In genomic region chr4:115978911-115979310, GRCm38 (mm10) we compare ENCODE assay signal across 14 mouse cellular contexts. TPM values are rescaled to one million over a fixed set of nuclear protein-coding genes. Genes with fewer than 3 reads are reported as not detected.
DNase-seq lines count a peak whose midpoint lies in the region; ATAC-seq lines count a peak whose summit lies in the region.
"Had no signal": no experiment of that assay in that cellular context is flagged by ENCODE, and none has a peak within 500 bp of the region (broad histone marks: within the 10 kb centered on the region; RNA-seq: fewer than 3 reads in every experiment).

No protein-coding gene starts in this region.

- no peak for ATAC-seq in heart, embryonic 14.5 days (ENCODE audit: insufficient number of reproducible peaks, insufficient read depth, low FRiP score, low read depth)
- ATAC-seq in embryonic facial prominence, embryonic 15.5 days (ENCODE audit: insufficient number of reproducible peaks, low FRiP score, low TSS enrichment, low read depth) = no peak
- ATAC-seq in hindbrain, embryonic 14.5 days (ENCODE audit: low FRiP score) = no peak
- peak; percentile 12 for ATAC-seq in midbrain, embryonic 13.5 days

- H3K9me3 ChIP-seq in heart, embryonic 14.5 days (ENCODE audit: control insufficient read depth, low read length) = no peaks in the 10 kb centered on the region
- H3K9me3 ChIP-seq in embryonic facial prominence, embryonic 15.5 days (replicated peaks) = no peaks in the 10 kb centered on the region
- no peaks in the 10 kb centered on the region for H3K9me3 ChIP-seq in hindbrain, embryonic 14.5 days (ENCODE audit: control insufficient read depth, low read length)
- no peaks in the 10 kb centered on the region for H3K9me3 ChIP-seq in midbrain, embryonic 13.5 days
- H3K9me3 ChIP-seq: liver, embryonic 15.5 days; megakaryocyte, embryonic 14.5 days had no signal

- 9% methylated on average over 4 of the region's 4 CpGs for WGBS in heart, embryonic 14.5 days
- WGBS in embryonic facial prominence, embryonic 15.5 days = 9% methylated on average over 4 of the region's 4 CpGs
- 8% methylated on average over 4 of the region's 4 CpGs for WGBS in hindbrain, embryonic 14.5 days
- 21% methylated on average over 4 of the region's 4 CpGs for WGBS in midbrain, embryonic 13.5 days

- H3K4me1 ChIP-seq in heart, embryonic 14.5 days (ENCODE audit: control insufficient read depth in 2 of 2, insufficient read depth in 2 of 2, low read length in 2 of 2) = peaks cover 0 to 8% of the 10 kb centered on the region in 2 experiments; a peak in 2 of 4 replicates
- peaks cover 6% of the 10 kb centered on the region for H3K4me1 ChIP-seq in embryonic facial prominence, embryonic 15.5 days
- H3K4me1 ChIP-seq in hindbrain, embryonic 14.5 days (replicated peaks; ENCODE audit: control insufficient read depth, insufficient read depth, low read length) = peaks cover 8% of the 10 kb centered on the region; the same call in 1 of the 2 replicates
- peaks cover 27% of the 10 kb centered on the region for H3K4me1 ChIP-seq in midbrain, embryonic 13.5 days (replicated peaks)

- no peak for DNase-seq in heart, adult 18-20 months
- DNase-seq in hindbrain, embryonic 14.5 days (ENCODE audit: low spot score) = no peak
- no peak for DNase-seq in thymus, postnatal 36 days
- DNase-seq in layer of hippocampus, postnatal 36 days = no peak
- DNase-seq in right cerebral cortex, postnatal 25 days = no peak
- DNase-seq: heart, postnatal 10 days had no signal

- no peak overlapping the region; a peak in 1 of 4 replicates for H3K4me3 ChIP-seq in heart, embryonic 14.5 days (ENCODE audit: control insufficient read depth in 1 of 2, insufficient read depth in 1 of 2, low read depth in 1 of 2, low read length in 2 of 2)
- no peak overlapping the region for H3K4me3 ChIP-seq in embryonic facial prominence, embryonic 15.5 days (replicated peaks)
- peak overlapping the region; percentile 31 for H3K4me3 ChIP-seq in hindbrain, embryonic 14.5 days (replicated peaks; ENCODE audit: low read length)
- H3K4me3 ChIP-seq in midbrain, embryonic 13.5 days (replicated peaks) = peak overlapping the region; percentile 34
- H3K4me3 ChIP-seq: liver, embryonic 15.5 days had no signal

- no peak overlapping the region for H3K9ac ChIP-seq in heart, embryonic 14.5 days (ENCODE audit: low read length)
- no peak overlapping the region for H3K9ac ChIP-seq in embryonic facial prominence, embryonic 15.5 days
- H3K9ac ChIP-seq in hindbrain, embryonic 14.5 days = no peak overlapping the region; the same call in 1 of the 2 replicates
- H3K9ac ChIP-seq in midbrain, embryonic 13.5 days (replicated peaks) = no peak overlapping the region
- H3K9ac ChIP-seq: liver, embryonic 15.5 days had no signal

- H3K4me2 ChIP-seq in heart, embryonic 14.5 days (ENCODE audit: low read length) = peak overlapping the region; percentile 62; the same call in 1 of the 2 replicates
- peak overlapping the region; percentile 64 for H3K4me2 ChIP-seq in embryonic facial prominence, embryonic 15.5 days (replicated peaks)
- H3K4me2 ChIP-seq in hindbrain, embryonic 14.5 days (replicated peaks) = peak overlapping the region; percentile 64
- peak overlapping the region; percentile 55 for H3K4me2 ChIP-seq in midbrain, embryonic 13.5 days (replicated peaks)

- H3K36me3 ChIP-seq in heart, embryonic 14.5 days (ENCODE audit: control insufficient read depth, insufficient read depth, low read length) = no peaks in the 10 kb centered on the region
- H3K36me3 ChIP-seq in embryonic facial prominence, embryonic 15.5 days = no peaks in the 10 kb centered on the region
- H3K36me3 ChIP-seq in hindbrain, embryonic 14.5 days (replicated peaks; ENCODE audit: control insufficient read depth, insufficient read depth) = no peaks in the 10 kb centered on the region
- no peaks in the 10 kb centered on the region for H3K36me3 ChIP-seq in midbrain, embryonic 13.5 days
- H3K36me3 ChIP-seq: liver, embryonic 15.5 days had no signal

- peaks cover 87% of the 10 kb centered on the region for H3K27me3 ChIP-seq in heart, embryonic 14.5 days (ENCODE audit: control insufficient read depth, insufficient read depth, low read length)
- H3K27me3 ChIP-seq in embryonic facial prominence, embryonic 15.5 days = peaks cover 86% of the 10 kb centered on the region
- H3K27me3 ChIP-seq in hindbrain, embryonic 14.5 days (ENCODE audit: control insufficient read depth, insufficient read depth, low read length) = peaks cover 86% of the 10 kb centered on the region
- H3K27me3 ChIP-seq in midbrain, embryonic 13.5 days = peaks cover 89% of the 10 kb centered on the region

- H3K27ac ChIP-seq in heart, embryonic 14.5 days (replicated peaks in 1 of 2; ENCODE audit: control insufficient read depth in 1 of 2, insufficient read depth in 1 of 2, low read depth in 2 of 2, low read length in 2 of 2) = no peak overlapping the region
- H3K27ac ChIP-seq in embryonic facial prominence, embryonic 15.5 days (replicated peaks) = no peak overlapping the region
- H3K27ac ChIP-seq in hindbrain, embryonic 14.5 days = no peak overlapping the region
- no peak overlapping the region for H3K27ac ChIP-seq in midbrain, embryonic 13.5 days
- H3K27ac ChIP-seq: liver, embryonic 15.5 days had no signal

RNA-seq across cellular contexts. Expression of gene Faah, which starts 38.8 kb away (rescaled TPM):
- 1.1 and 1.9 TPM in 2 replicates for polyA plus RNA-seq in heart, embryonic 14.5 days (2014; fragmentation: Nextera tagmentation; extraction: Ambion mirVana)
- 1 to 10 TPM in 1 of 2 experiments, not detected in 1; 1.0 TPM for total RNA-seq in heart, adult 18-20 months (2021)
- polyA plus RNA-seq in embryonic facial prominence, embryonic 15.5 days (2015; fragmentation: Nextera tagmentation; extraction: Ambion mirVana) = 7.0 and 8.5 TPM in 2 replicates
- 18.0 and 18.5 TPM in 2 replicates for polyA plus RNA-seq in hindbrain, embryonic 14.5 days (2014; fragmentation: Nextera tagmentation; extraction: Ambion mirVana)
- polyA plus RNA-seq in midbrain, embryonic 13.5 days (2015; fragmentation: Nextera tagmentation; extraction: Ambion mirVana) = 9.5 and 11.3 TPM in 2 replicates
- total RNA-seq in layer of hippocampus, postnatal 36 days (2021) = 100 to 1,000 TPM; 144 to 145 TPM

RNA-seq across cellular contexts. Expression of gene Dmbx1, which starts 39.2 kb away (rescaled TPM):
- polyA plus RNA-seq in heart, embryonic 14.5 days (2014; fragmentation: Nextera tagmentation; extraction: Ambion mirVana) = not detected in 2 replicates
- not detected for total RNA-seq in heart, adult 18-20 months (2021)
- 3.3 TPM in 2 replicates for polyA plus RNA-seq in embryonic facial prominence, embryonic 15.5 days (2015; fragmentation: Nextera tagmentation; extraction: Ambion mirVana)
- polyA plus RNA-seq in hindbrain, embryonic 14.5 days (2014; fragmentation: Nextera tagmentation; extraction: Ambion mirVana) = 2.7 and 3.3 TPM in 2 replicates
- 10.9 and 11.7 TPM in 2 replicates for polyA plus RNA-seq in midbrain, embryonic 13.5 days (2015; fragmentation: Nextera tagmentation; extraction: Ambion mirVana)
- total RNA-seq in layer of hippocampus, postnatal 36 days (2021) = not detected
- total RNA-seq: adrenal gland, adult 18-20 months; heart, postnatal 10 days; left cerebral cortex, adult 18-20 months had no signal
- polyA plus RNA-seq: kidney, embryonic 16.5 days; liver, embryonic 15.5 days had no signal

Comparison
In these comparisons a context has a peak if more than half of its experiments do, and no peak if none do; other contexts are left out.
1. H3K4me3 ChIP-seq: peak in hindbrain, embryonic 14.5 days (single experiment) and midbrain, embryonic 13.5 days (single experiment); none in heart, embryonic 14.5 days (0 of 2) and embryonic facial prominence, embryonic 15.5 days (single experiment).
2. Peak in every context shown above with its lines, with median percentiles within 50 percentile points of each other: H3K4me2 ChIP-seq.